Mouse (Mus musculus): ENCODE measurements around the gene Mrpl21. TPM values are rescaled to one million over a fixed set of nuclear protein-coding genes. Genes with fewer than 3 reads are reported as not detected.
A peak's percentile ranks its signal among the peaks of the same experiment; 100 is the strongest.

Gene Mrpl21
- polyA plus RNA-seq, 2 experiments, result 68.8 to 124 TPM

- TF ChIP-seq POLR2A (IDR thresholded peaks at IDR 0.05; ENCODE audit: borderline replicate concordance, extremely low read depth, insufficient read depth, insufficient read length), result no peak
- no peak overlapping the region for H3K4me3 ChIP-seq (replicated peaks; ENCODE audit: low read length)
Observed at GRCm38 (mm10) chr19:3275744-3276365, 6.8 kb upstream of the Mrpl21 start.

GRCm38 (mm10) chr19:3281886-3282285 is 815 bp upstream of the Mrpl21 start:
- Histone ChIP-seq H3K9me3 (ENCODE audit: control insufficient read depth, low read length) (no peaks in the 10 kb centered on the region), H3K27ac (replicated peaks; ENCODE audit: low read depth, low read length) (no peak overlapping the region), H3K4me3 (replicated peaks; ENCODE audit: low read length) (peak overlapping the region; percentile 71), H3K9ac (ENCODE audit: low read depth, low read length, severe bottlenecking) (peak overlapping the region; percentile 87), H3K4me1 (ENCODE audit: control insufficient read depth, insufficient read depth, low read length) (peaks cover 4% of the 10 kb centered on the region), H3K36me3 (ENCODE audit: control insufficient read depth, insufficient read depth, low read length) (peaks cover 47% of the 10 kb centered on the region), H3K4me2 (replicated peaks; ENCODE audit: low read depth, low read length, severe bottlenecking) (peak overlapping the region; percentile 77), H3K27me3 (ENCODE audit: control insufficient read depth, insufficient read depth, low read length) (no peaks in the 10 kb centered on the region)
- no peak for TF ChIP-seq POLR2A (IDR thresholded peaks at IDR 0.05; ENCODE audit: borderline replicate concordance, extremely low read depth, insufficient read depth, insufficient read length)
- DNase-seq (ENCODE audit: low spot score) (no peak), ATAC-seq (ENCODE audit: low FRiP score, low read depth) (no peak)
- 73% methylated on average over 4 of the region's 4 CpGs for WGBS

More at GRCm38 (mm10) chr19:3275744-3276365, 6.8 kb upstream of the Mrpl21 start:
- no peaks in the 10 kb centered on the region for H3K27me3 ChIP-seq (ENCODE audit: control insufficient read depth, insufficient read depth, low read length)
- WGBS, result 88% methylated on average over 3 of the region's 3 CpGs
- no peak for ATAC-seq (ENCODE audit: low FRiP score, low read depth)
- H3K9ac ChIP-seq (ENCODE audit: low read depth, low read length, severe bottlenecking), result no peak overlapping the region
- H3K4me1 ChIP-seq (ENCODE audit: control insufficient read depth, insufficient read depth, low read length), result no peaks in the 10 kb centered on the region
- H3K36me3 ChIP-seq (ENCODE audit: control insufficient read depth, insufficient read depth, low read length), result peaks cover 86% of the 10 kb centered on the region
- no peak overlapping the region for H3K4me2 ChIP-seq (replicated peaks; ENCODE audit: low read depth, low read length, severe bottlenecking)
- DNase-seq (ENCODE audit: low spot score), result no peak
- no peaks in the 10 kb centered on the region for H3K9me3 ChIP-seq (ENCODE audit: control insufficient read depth, low read length)
- no peak overlapping the region for H3K27ac ChIP-seq (replicated peaks; ENCODE audit: low read depth, low read length)

- ATAC-seq (ENCODE audit: low FRiP score, low read depth) (no peak), DNase-seq (ENCODE audit: low spot score) (no peak)
- WGBS, result 81% methylated on average over 1 of the region's 1 CpGs
- Histone ChIP-seq H3K36me3 (ENCODE audit: control insufficient read depth, insufficient read depth, low read length) (peaks cover 64% of the 10 kb centered on the region), H3K9me3 (ENCODE audit: control insufficient read depth, low read length) (no peaks in the 10 kb centered on the region), H3K4me2 (replicated peaks; ENCODE audit: low read depth, low read length, severe bottlenecking) (no peak overlapping the region), H3K27ac (replicated peaks; ENCODE audit: low read depth, low read length) (no peak overlapping the region), H3K9ac (ENCODE audit: low read depth, low read length, severe bottlenecking) (no peak overlapping the region), H3K4me3 (replicated peaks; ENCODE audit: low read length) (no peak overlapping the region), H3K4me1 (ENCODE audit: control insufficient read depth, insufficient read depth, low read length) (no peaks in the 10 kb centered on the region), H3K27me3 (ENCODE audit: control insufficient read depth, insufficient read depth, low read length) (no peaks in the 10 kb centered on the region)
- no peak for TF ChIP-seq POLR2A (IDR thresholded peaks at IDR 0.05; ENCODE audit: borderline replicate concordance, extremely low read depth, insufficient read depth, insufficient read length)
Observed at GRCm38 (mm10) chr19:3289006-3289405, 6.3 kb downstream of the Mrpl21 start.

- Histone ChIP-seq H3K9me3 (ENCODE audit: control insufficient read depth, low read length) (no peaks in the 10 kb centered on the region), H3K9ac (ENCODE audit: low read depth, low read length, severe bottlenecking) (no peak overlapping the region), H3K36me3 (ENCODE audit: control insufficient read depth, insufficient read depth, low read length) (peaks cover 46% of the 10 kb centered on the region), H3K27me3 (ENCODE audit: control insufficient read depth, insufficient read depth, low read length) (no peaks in the 10 kb centered on the region), H3K4me2 (replicated peaks; ENCODE audit: low read depth, low read length, severe bottlenecking) (no peak overlapping the region), H3K27ac (replicated peaks; ENCODE audit: low read depth, low read length) (no peak overlapping the region), H3K4me1 (ENCODE audit: control insufficient read depth, insufficient read depth, low read length) (no peaks in the 10 kb centered on the region), H3K4me3 (replicated peaks; ENCODE audit: low read length) (no peak overlapping the region)
- TF ChIP-seq POLR2A (IDR thresholded peaks at IDR 0.05; ENCODE audit: borderline replicate concordance, extremely low read depth, insufficient read depth, insufficient read length), result no peak
- 71% methylated on average over 2 of the region's 2 CpGs for WGBS
- DNase-seq (ENCODE audit: low spot score), result peak; percentile 37
- ATAC-seq (ENCODE audit: low FRiP score, low read depth), result no peak
Observed at GRCm38 (mm10) chr19:3292028-3292427, 9.3 kb downstream of the Mrpl21 start.

GRCm38 (mm10) chr19:3292993-3293392 is 10.3 kb downstream of the Mrpl21 start:
- DNase-seq (ENCODE audit: low spot score), result no peak
- H3K27ac ChIP-seq (replicated peaks; ENCODE audit: low read depth, low read length), result no peak overlapping the region
- H3K4me1 ChIP-seq (ENCODE audit: control insufficient read depth, insufficient read depth, low read length), result no peaks in the 10 kb centered on the region
- WGBS, result 94% methylated on average over 1 of the region's 1 CpGs
- H3K36me3 ChIP-seq (ENCODE audit: control insufficient read depth, insufficient read depth, low read length), result peaks cover 38% of the 10 kb centered on the region
- no peaks in the 10 kb centered on the region for H3K27me3 ChIP-seq (ENCODE audit: control insufficient read depth, insufficient read depth, low read length)
- no peaks in the 10 kb centered on the region for H3K9me3 ChIP-seq (ENCODE audit: control insufficient read depth, low read length)
- ATAC-seq (ENCODE audit: low FRiP score, low read depth), result no peak
- H3K9ac ChIP-seq (ENCODE audit: low read depth, low read length, severe bottlenecking), result no peak overlapping the region
- TF ChIP-seq POLR2A (IDR thresholded peaks at IDR 0.05; ENCODE audit: borderline replicate concordance, extremely low read depth, insufficient read depth, insufficient read length), result no peak
- H3K4me3 ChIP-seq (replicated peaks; ENCODE audit: low read length), result no peak overlapping the region
- no peak overlapping the region for H3K4me2 ChIP-seq (replicated peaks; ENCODE audit: low read depth, low read length, severe bottlenecking)
